Mouse (Mus musculus) liver (tissue): ENCODE measurements around the gene Phf1.

Experiments used
- DNase-seq: peaks from one replicate; pipeline ENCODE4 v3.0.0-alpha.2; 2020; ENCODE audit warnings: mixed read lengths

The Phf1 gene

DNA sequence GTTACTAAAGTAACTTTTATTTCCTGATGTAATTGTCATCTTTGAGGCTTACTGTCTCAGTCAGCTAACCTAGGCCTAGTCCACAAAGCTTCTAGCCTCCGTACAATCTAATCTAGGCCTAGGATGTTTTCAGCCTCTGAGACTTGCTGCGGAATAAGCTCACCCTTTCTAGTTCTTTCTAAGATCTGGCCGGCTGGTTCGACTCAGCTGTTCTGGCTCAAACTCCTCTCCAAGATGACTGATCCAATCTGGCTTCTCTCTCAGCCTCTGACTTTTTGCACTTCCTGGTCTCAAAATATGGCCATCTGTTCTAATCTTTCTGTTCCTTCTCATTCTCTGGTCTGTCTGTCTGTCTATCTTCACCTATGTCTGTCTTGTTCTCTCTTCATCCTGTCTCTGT lies 50.5 kb downstream of the Phf1 start:
- no peak for DNase-seq

GRCm38 (mm10) chr17:26985503-26986179 lies 52.8 kb downstream of the Phf1 start:
- no peak for DNase-seq
